Mouse (Mus musculus): ENCODE results near the gene Vav3.

Gene Vav3

GRCm38 (mm10) chr3:109511849-109512248, 171.4 kb downstream of the Vav3 start:
- no peak for DNase-seq (ENCODE audit: low spot score)

DNA sequence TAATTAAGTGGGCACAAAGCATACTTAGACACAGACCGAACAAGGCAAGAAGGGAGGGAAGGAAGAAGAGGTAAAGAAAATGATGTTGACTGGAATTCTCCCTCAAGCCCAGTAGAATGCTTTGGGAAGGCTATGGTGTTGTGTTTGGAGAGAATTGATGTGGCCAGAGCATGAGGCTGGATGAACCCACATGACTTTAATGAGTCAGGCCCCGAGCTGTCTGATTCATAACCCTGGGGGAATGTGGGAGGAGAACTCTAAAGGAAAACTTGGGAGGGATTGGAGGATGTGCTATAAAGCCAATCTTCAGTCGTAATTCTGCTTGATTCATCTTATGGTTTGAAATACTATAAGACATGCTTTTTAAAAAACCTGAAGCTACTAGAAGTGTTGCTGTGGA, 175.0 kb downstream of the Vav3 start:
- no peak for DNase-seq (ENCODE audit: low spot score)

- no peak for DNase-seq (ENCODE audit: low spot score)
Observed at GRCm38 (mm10) chr3:109516372-109516771, 175.9 kb downstream of the Vav3 start.

GRCm38 (mm10) chr3:109522115-109522514, 181.7 kb downstream of the Vav3 start:
- DNase-seq (ENCODE audit: low spot score) = no peak

DNA sequence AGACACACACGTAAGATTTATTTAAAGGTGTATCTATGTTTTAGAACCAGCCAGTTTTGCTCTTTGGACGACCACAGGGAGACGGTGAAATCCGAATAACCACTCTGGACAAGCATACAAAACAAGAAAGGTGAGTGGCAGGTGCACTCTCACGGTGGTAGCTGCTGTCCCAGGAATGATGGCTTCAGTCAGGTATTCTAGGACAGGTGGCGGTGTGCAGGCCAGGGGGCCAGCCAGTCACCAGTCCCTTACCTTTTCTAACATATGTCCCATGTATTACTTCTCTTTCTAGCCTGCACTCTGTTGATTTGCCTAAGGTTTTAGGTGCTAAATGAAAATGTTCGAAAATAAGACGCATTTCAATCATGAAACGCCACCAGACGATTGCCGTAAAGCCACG, 185.4 kb downstream of the Vav3 start:
- DNase-seq (ENCODE audit: low spot score) = no peak

DNA sequence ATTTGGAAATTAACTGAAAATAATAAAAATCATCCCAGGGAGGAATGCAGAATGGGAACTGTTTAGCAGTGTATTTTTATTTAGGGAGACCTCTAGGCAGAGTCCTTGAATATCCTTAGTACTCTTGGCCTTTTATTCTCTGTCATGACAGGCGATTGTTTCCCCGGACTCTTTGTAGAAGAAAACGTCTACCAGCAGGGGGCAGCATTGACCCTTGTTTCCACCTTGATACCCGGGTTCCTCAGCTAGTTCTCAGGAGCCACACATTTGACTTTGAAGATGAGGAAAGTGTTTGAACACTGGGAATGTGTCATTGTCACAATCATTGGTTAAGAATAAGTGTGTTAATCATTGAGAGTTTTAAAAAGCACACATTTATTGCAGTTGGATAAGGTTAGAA, 185.8 kb downstream of the Vav3 start:
- peak; percentile 32 for DNase-seq (ENCODE audit: low spot score)

- DNase-seq (ENCODE audit: low spot score) = no peak
Observed at GRCm38 (mm10) chr3:109526651-109527050, 186.2 kb downstream of the Vav3 start.

- DNase-seq (ENCODE audit: low spot score) = no peak
Observed at GRCm38 (mm10) chr3:109528688-109529087, 188.2 kb downstream of the Vav3 start.

GRCm38 (mm10) chr3:109537686-109538085, 197.2 kb downstream of the Vav3 start:
- no peak for DNase-seq (ENCODE audit: low spot score)

DNA sequence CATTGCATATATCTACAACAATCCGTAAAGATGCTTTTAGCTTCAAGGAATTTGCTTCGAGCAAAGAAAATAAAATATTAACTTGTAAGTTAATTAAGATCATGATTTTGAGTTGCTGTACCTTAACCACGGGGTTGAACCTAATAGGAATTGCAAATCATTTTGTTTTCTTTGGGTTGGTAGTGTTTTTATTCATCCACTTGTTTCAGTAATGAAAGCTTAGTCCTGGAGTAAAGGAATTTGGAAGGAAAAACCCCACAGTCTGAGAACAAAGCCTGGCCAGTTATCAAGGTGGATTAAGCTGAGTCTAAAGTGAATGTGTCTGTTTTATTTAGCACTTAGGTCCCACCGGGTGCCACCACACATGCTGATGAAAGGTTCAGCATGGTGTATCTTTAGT, 199.6 kb downstream of the Vav3 start:
- DNase-seq (ENCODE audit: low spot score) = no peak

- DNase-seq (ENCODE audit: low spot score) = no peak
Observed at GRCm38 (mm10) chr3:109544476-109545221, 204.2 kb downstream of the Vav3 start.

- no peak for DNase-seq (ENCODE audit: low spot score)
Observed at GRCm38 (mm10) chr3:109557329-109557728, 216.9 kb downstream of the Vav3 start.

- no peak for DNase-seq (ENCODE audit: low spot score)
Observed at GRCm38 (mm10) chr3:109561295-109561694, 220.8 kb downstream of the Vav3 start.

DNA sequence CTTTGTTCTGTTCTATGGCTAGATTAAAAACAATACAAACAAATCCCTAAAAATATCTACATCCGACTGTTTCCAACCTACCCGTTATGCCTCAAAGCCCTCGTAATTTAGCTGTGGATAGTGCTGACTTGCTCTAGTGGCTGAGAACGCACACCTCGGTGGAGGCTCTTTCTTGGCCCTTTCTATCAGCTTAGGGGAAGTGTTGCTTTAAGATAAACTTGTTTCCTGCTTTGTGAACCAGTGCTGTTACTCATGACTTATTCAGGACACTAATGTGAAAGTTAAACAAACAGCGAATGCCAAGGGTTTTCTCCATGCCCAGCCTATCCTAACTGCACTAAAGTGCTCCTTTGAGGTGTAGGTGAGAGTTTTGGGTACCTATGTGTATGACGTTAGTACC, 221.3 kb downstream of the Vav3 start:
- DNase-seq (ENCODE audit: low spot score) = no peak

- DNase-seq (ENCODE audit: low spot score) = no peak
Observed at GRCm38 (mm10) chr3:109562268-109562667, 221.8 kb downstream of the Vav3 start.

- no peak for DNase-seq (ENCODE audit: low spot score)
Observed at GRCm38 (mm10) chr3:109564443-109564842, 224.0 kb downstream of the Vav3 start.

GRCm38 (mm10) chr3:109568542-109569265, 228.3 kb downstream of the Vav3 start:
- DNase-seq (ENCODE audit: low spot score) = no peak

- DNase-seq (ENCODE audit: low spot score) = no peak
Observed at GRCm38 (mm10) chr3:109571483-109571882, 231.0 kb downstream of the Vav3 start.

DNA sequence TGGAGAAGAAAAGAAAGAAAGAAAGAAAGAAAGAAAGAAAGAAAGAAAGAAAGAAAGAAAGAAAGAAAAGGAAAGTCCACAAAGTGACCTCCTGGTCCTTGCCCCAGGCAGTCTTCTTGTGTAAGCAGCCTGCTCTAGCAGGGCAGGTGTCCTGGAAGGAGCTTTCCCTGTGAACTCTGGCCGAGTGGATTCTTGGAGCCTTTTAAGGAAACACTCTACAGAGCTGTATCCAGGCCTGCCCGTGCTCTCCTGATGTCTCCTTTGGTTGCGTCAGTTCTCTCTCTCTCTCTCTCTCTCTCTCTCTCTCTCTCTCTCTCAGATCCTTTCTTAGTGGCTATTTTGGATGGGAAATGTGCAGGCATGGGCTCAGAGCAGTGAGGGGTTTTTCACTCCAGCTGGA, 232.4 kb downstream of the Vav3 start:
- DNase-seq (ENCODE audit: low spot score) = no peak

GRCm38 (mm10) chr3:109573549-109574146, 233.2 kb downstream of the Vav3 start:
- no peak for DNase-seq (ENCODE audit: low spot score)

DNA sequence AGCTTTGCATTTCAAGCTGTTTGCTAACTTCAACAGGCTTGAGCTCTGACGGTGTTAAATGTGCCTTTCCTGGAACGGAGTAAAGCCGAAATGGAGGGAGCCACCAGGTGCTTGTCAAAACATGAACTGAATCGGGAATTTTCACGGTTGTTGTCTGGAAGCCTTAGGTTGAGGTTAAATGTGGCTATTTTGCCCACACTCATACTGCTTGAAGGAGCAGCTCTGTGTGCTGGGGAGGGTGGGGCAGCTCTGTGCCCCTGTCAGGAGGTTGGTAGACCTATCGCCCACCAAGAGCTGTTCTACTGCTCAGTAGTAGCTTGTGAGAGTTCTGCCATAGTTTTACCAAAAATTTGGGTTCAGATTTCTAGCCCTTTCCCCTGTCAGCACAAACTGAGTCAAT, 233.7 kb downstream of the Vav3 start:
- no peak for DNase-seq (ENCODE audit: low spot score)

GRCm38 (mm10) chr3:109578347-109578746, 237.9 kb downstream of the Vav3 start:
- no peak for DNase-seq (ENCODE audit: low spot score)

DNA sequence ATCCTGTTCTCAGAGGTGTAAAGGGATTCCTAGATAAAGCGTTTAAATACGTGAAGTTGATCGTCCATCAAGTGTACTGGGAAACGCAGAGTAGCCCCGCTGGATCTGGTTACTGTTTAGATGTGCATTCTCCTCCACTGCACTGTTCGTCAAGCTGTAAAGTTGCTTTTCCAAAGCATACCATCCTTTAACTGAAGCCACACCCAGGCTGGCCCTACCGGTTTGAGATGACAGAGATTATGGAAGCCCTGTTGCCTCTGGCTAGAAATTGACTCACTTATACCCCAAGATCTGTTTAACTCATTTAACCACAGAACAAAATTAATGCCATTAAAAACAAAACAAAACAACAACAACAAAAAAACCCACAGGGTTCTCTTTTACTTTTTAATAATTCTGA, 238.5 kb downstream of the Vav3 start:
- no peak for DNase-seq (ENCODE audit: low spot score)
